Mouse (Mus musculus): ENCODE measurements around the gene Cyb5d1.
A peak's percentile ranks its signal among the peaks of the same experiment; 100 is the strongest.

Cyb5d1 gene

GRCm38 (mm10) chr11:69403691-69404594, 8.5 kb upstream of the Cyb5d1 start:
- DNase-seq, result peak in 1 of 2 experiments; percentile 37

- DNase-seq, result peak in 1 of 2 experiments; percentile 22
Observed at GRCm38 (mm10) chr11:69401987-69402386, 6.6 kb upstream of the Cyb5d1 start.

GRCm38 (mm10) chr11:69401210-69401637, 5.8 kb upstream of the Cyb5d1 start:
- DNase-seq, result peak; percentile 90 to 91

- DNase-seq, result peak in 1 of 2 experiments; percentile 31
Observed at GRCm38 (mm10) chr11:69400083-69400850, 4.8 kb upstream of the Cyb5d1 start.

GRCm38 (mm10) chr11:69399201-69400082, 4.0 kb upstream of the Cyb5d1 start:
- DNase-seq, result peak; percentile 22 to 56

GRCm38 (mm10) chr11:69398486-69399200, 3.2 kb upstream of the Cyb5d1 start:
- peak in 1 of 2 experiments; percentile 43 for DNase-seq

GRCm38 (mm10) chr11:69398059-69398458, 2.6 kb upstream of the Cyb5d1 start, which contains the start of gene Tmem88:
Gene Tmem88, minus strand, starts transcription at chr11:69398234.
- peak; percentile 73 to 76 for DNase-seq

- peak; percentile 55 to 70 for DNase-seq
Observed at GRCm38 (mm10) chr11:69397581-69398057, 2.2 kb upstream of the Cyb5d1 start.

GRCm38 (mm10) chr11:69396772-69397171, 1.3 kb upstream of the Cyb5d1 start:
- peak; percentile 73 to 82 for DNase-seq

- peak; percentile 96 to 97 for DNase-seq
Observed at GRCm38 (mm10) chr11:69395634-69396373, 373 bp upstream of the Cyb5d1 start.

- peak in 1 of 2 experiments; percentile 23 for DNase-seq
Observed at GRCm38 (mm10) chr11:69394591-69395167, 752 bp downstream of the Cyb5d1 start.

GRCm38 (mm10) chr11:69390400-69391034, 4.9 kb downstream of the Cyb5d1 start:
- peak in 1 of 2 experiments; percentile 75 for DNase-seq

GRCm38 (mm10) chr11:69389531-69390399, 5.7 kb downstream of the Cyb5d1 start:
- peak; percentile 31 to 61 for DNase-seq

GRCm38 (mm10) chr11:69388680-69389079, 6.8 kb downstream of the Cyb5d1 start:
- no peak for DNase-seq

- DNase-seq, result no peak
Observed at GRCm38 (mm10) chr11:69386758-69387157, 8.7 kb downstream of the Cyb5d1 start.

GRCm38 (mm10) chr11:69384979-69385378, 10.5 kb downstream of the Cyb5d1 start:
- DNase-seq, result no peak

GRCm38 (mm10) chr11:69382478-69383105, 12.8 kb downstream of the Cyb5d1 start:
- no peak for DNase-seq

GRCm38 (mm10) chr11:69381356-69381755, 14.1 kb downstream of the Cyb5d1 start:
- no peak for DNase-seq
